Mouse (Mus musculus): Measurements from ENCODE around the gene Cyp4f18. TPM values are rescaled to one million over a fixed set of nuclear protein-coding genes. Genes with fewer than 3 reads are reported as not detected.
"Not testable (repeated sequence)": the region's sequence is repeated elsewhere in the genome, so short reads cannot be mapped to it uniquely, and the experiment has no call there.

Gene Cyp4f18
- polyA plus RNA-seq (2012; fragmentation: generic; extraction: Trizol), result 0.16 TPM

- Histone ChIP-seq H3ac (ENCODE audit: control insufficient read depth, insufficient read length) (no peak within 1 kb of the TSS), H3K79me2 (ENCODE audit: control insufficient read depth, insufficient read depth) (no peaks in the 10 kb centered on the region), H3K4me3 (no peak within 1 kb of the TSS), H3K27me3 (ENCODE audit: control insufficient read depth, insufficient read depth, insufficient read length) (no peaks in the 10 kb centered on the region), H3K4me2 (ENCODE audit: low read depth) (no peak within 1 kb of the TSS), H3K36me3 (ENCODE audit: control insufficient read depth, insufficient read depth) (no peaks in the 10 kb centered on the region)
- TF ChIP-seq REST (IDR thresholded peaks at IDR 0.05; ENCODE audit: insufficient read depth, insufficient read length) (no peak), POLR2AphosphoS2 (IDR thresholded peaks at IDR 0.05; ENCODE audit: insufficient read length, low read depth) (no peak), SRF (IDR thresholded peaks at IDR 0.05; ENCODE audit: control insufficient read depth, insufficient read length, low read depth) (no peak), MYOG (IDR thresholded peaks at IDR 0.05; ENCODE audit: control insufficient read depth in 1 of 3, insufficient read depth in 1 of 3, insufficient read length in 2 of 3, low read depth in 2 of 3) (no peak), CEBPB (IDR thresholded peaks at IDR 0.05; ENCODE audit: insufficient read depth, poor library complexity, severe bottlenecking) (no peak), TCF3 (IDR thresholded peaks at IDR 0.05; ENCODE audit: insufficient read length, low read depth) (no peak), E2F4 (IDR thresholded peaks at IDR 0.05; ENCODE audit: insufficient read depth) (no peak), TCF12 (IDR thresholded peaks at IDR 0.05; ENCODE audit: insufficient read depth, poor library complexity, severe bottlenecking) (no peak), USF1 (IDR thresholded peaks at IDR 0.05; ENCODE audit: low read depth) (no peak), MAX (IDR thresholded peaks at IDR 0.05; ENCODE audit: low read depth) (no peak), MYOD1 (IDR thresholded peaks at IDR 0.05; ENCODE audit: control insufficient read depth in 1 of 3, insufficient read length in 2 of 3, low read depth in 2 of 3) (no peak), POLR2A (IDR thresholded peaks at IDR 0.05; ENCODE audit: insufficient read length, low read depth) (no peak)
Observed at GRCm38 (mm10) chr8:72009473-72009872, at the start of gene Cyp4f18. Cyp4f18 (minus strand) TSS chr8:72009626.

- H3K4me3 ChIP-seq; H3K4me2 ChIP-seq (ENCODE audit: low read depth); H3K79me2 ChIP-seq (ENCODE audit: control insufficient read depth, insufficient read depth); H3K36me3 ChIP-seq (ENCODE audit: control insufficient read depth, insufficient read depth); H3K27me3 ChIP-seq (ENCODE audit: control insufficient read depth, insufficient read depth, insufficient read length); H3ac ChIP-seq (ENCODE audit: control insufficient read depth, insufficient read length): not testable (repeated sequence)
Observed at GRCm38 (mm10) chr8:72057643-72058042, 48.2 kb upstream of the Cyp4f18 start.

- not testable (repeated sequence) for H3ac ChIP-seq (ENCODE audit: control insufficient read depth, insufficient read length); H3K4me3 ChIP-seq; H3K4me2 ChIP-seq (ENCODE audit: low read depth); H3K27me3 ChIP-seq (ENCODE audit: control insufficient read depth, insufficient read depth, insufficient read length); H3K79me2 ChIP-seq (ENCODE audit: control insufficient read depth, insufficient read depth); H3K36me3 ChIP-seq (ENCODE audit: control insufficient read depth, insufficient read depth)
Observed at GRCm38 (mm10) chr8:72054633-72055032, 45.2 kb upstream of the Cyp4f18 start.

- H3K79me2 ChIP-seq (ENCODE audit: control insufficient read depth, insufficient read depth), result no peaks in the 10 kb centered on the region
- H3ac ChIP-seq (ENCODE audit: control insufficient read depth, insufficient read length), result no peak overlapping the region
- H3K4me3 ChIP-seq, result no peak overlapping the region
- no peak overlapping the region for H3K4me2 ChIP-seq (ENCODE audit: low read depth)
- H3K27me3 ChIP-seq (ENCODE audit: control insufficient read depth, insufficient read depth, insufficient read length), result no peaks in the 10 kb centered on the region
- H3K36me3 ChIP-seq (ENCODE audit: control insufficient read depth, insufficient read depth), result no peaks in the 10 kb centered on the region
- TF ChIP-seq SRF (IDR thresholded peaks at IDR 0.05; ENCODE audit: control insufficient read depth, insufficient read length, low read depth), result no peak
- no peak for TF ChIP-seq CEBPB (IDR thresholded peaks at IDR 0.05; ENCODE audit: insufficient read depth, poor library complexity, severe bottlenecking)
- no peak for TF ChIP-seq MYOG (IDR thresholded peaks at IDR 0.05; ENCODE audit: control insufficient read depth in 1 of 3, insufficient read depth in 1 of 3, insufficient read length in 2 of 3, low read depth in 2 of 3)
- no peak for TF ChIP-seq TCF12 (IDR thresholded peaks at IDR 0.05; ENCODE audit: insufficient read depth, poor library complexity, severe bottlenecking)
- TF ChIP-seq POLR2A (IDR thresholded peaks at IDR 0.05; ENCODE audit: insufficient read length, low read depth), result no peak
- no peak for TF ChIP-seq TCF3 (IDR thresholded peaks at IDR 0.05; ENCODE audit: insufficient read length, low read depth)
- TF ChIP-seq REST (IDR thresholded peaks at IDR 0.05; ENCODE audit: insufficient read depth, insufficient read length), result no peak
- TF ChIP-seq POLR2AphosphoS2 (IDR thresholded peaks at IDR 0.05; ENCODE audit: insufficient read length, low read depth), result no peak
- no peak for TF ChIP-seq MYOD1 (IDR thresholded peaks at IDR 0.05; ENCODE audit: control insufficient read depth in 1 of 3, insufficient read length in 2 of 3, low read depth in 2 of 3)
- TF ChIP-seq E2F4 (IDR thresholded peaks at IDR 0.05; ENCODE audit: insufficient read depth), result no peak
- no peak for TF ChIP-seq MAX (IDR thresholded peaks at IDR 0.05; ENCODE audit: low read depth)
Observed at GRCm38 (mm10) chr8:72042493-72042892, 33.1 kb upstream of the Cyp4f18 start.

- H3K4me3 ChIP-seq; H3ac ChIP-seq (ENCODE audit: control insufficient read depth, insufficient read length); H3K36me3 ChIP-seq (ENCODE audit: control insufficient read depth, insufficient read depth); H3K4me2 ChIP-seq (ENCODE audit: low read depth); H3K27me3 ChIP-seq (ENCODE audit: control insufficient read depth, insufficient read depth, insufficient read length); H3K79me2 ChIP-seq (ENCODE audit: control insufficient read depth, insufficient read depth): not testable (repeated sequence)
Observed at GRCm38 (mm10) chr8:72040918-72041317, 31.5 kb upstream of the Cyp4f18 start, which contains the start of gene Olfr372. Olfr372 (plus strand) TSS chr8:72041218.

GRCm38 (mm10) chr8:72032926-72033325, 23.5 kb upstream of the Cyp4f18 start:
- H3K4me3 ChIP-seq; H3K79me2 ChIP-seq (ENCODE audit: control insufficient read depth, insufficient read depth); H3K27me3 ChIP-seq (ENCODE audit: control insufficient read depth, insufficient read depth, insufficient read length); H3K4me2 ChIP-seq (ENCODE audit: low read depth); H3ac ChIP-seq (ENCODE audit: control insufficient read depth, insufficient read length); H3K36me3 ChIP-seq (ENCODE audit: control insufficient read depth, insufficient read depth): not testable (repeated sequence)

- H3K4me2 ChIP-seq (ENCODE audit: low read depth); H3K36me3 ChIP-seq (ENCODE audit: control insufficient read depth, insufficient read depth); H3K27me3 ChIP-seq (ENCODE audit: control insufficient read depth, insufficient read depth, insufficient read length); H3K79me2 ChIP-seq (ENCODE audit: control insufficient read depth, insufficient read depth); H3K4me3 ChIP-seq; H3ac ChIP-seq (ENCODE audit: control insufficient read depth, insufficient read length): not testable (repeated sequence)
Observed at GRCm38 (mm10) chr8:72024886-72025285, 15.5 kb upstream of the Cyp4f18 start.

All from myocyte (in vitro differentiated cells).